Mouse (Mus musculus): ENCODE measurements around the gene Kif1bp. TPM values are rescaled to one million over a fixed set of nuclear protein-coding genes. Genes with fewer than 3 reads are reported as not detected.

Kif1bp gene
- polyA plus RNA-seq, 1 experiment from 2014 or later, result 61.1 TPM

DNA sequence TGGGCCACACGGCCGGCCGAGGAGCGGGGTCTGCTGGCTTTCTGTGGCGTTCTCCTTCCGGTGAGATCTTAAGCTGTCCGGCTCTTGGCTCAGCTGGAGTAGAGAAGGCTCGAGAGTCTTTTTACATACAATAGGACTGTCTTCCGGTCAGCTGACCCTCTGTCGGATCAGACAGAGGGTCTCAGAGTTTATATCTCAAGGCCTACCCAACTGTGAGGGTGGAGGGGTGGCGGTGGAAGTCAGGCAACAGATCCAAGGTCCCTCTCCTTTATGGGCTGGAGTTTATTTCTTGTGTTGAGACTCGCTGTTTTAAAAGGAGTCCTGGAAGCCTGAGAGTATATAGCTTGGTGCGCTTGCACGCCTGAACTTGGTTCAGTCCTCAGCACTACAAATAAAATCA, 50.9 kb downstream of the Kif1bp start, which contains the start of gene Srgn:
TSS of gene Srgn (minus strand) at position 101 of the 400 bp plus-strand sequence.
- Histone ChIP-seq H3K9me3 (no peaks in the 10 kb centered on the region), H3K27ac (no peak within 1 kb of the TSS), H3K36me3 (replicated peaks) (no peaks in the 10 kb centered on the region), H3K27me3 (no peaks in the 10 kb centered on the region), H3K4me3 (replicated peaks) (no peak within 1 kb of the TSS), H3K4me1 (no peaks in the 10 kb centered on the region), H3K4me2 (no peak within 1 kb of the TSS), H3K9ac (no peak within 1 kb of the TSS)
- ATAC-seq (ENCODE audit: low FRiP score), result no peak
- 87% methylated on average over 14 of the region's 14 CpGs for WGBS

DNA sequence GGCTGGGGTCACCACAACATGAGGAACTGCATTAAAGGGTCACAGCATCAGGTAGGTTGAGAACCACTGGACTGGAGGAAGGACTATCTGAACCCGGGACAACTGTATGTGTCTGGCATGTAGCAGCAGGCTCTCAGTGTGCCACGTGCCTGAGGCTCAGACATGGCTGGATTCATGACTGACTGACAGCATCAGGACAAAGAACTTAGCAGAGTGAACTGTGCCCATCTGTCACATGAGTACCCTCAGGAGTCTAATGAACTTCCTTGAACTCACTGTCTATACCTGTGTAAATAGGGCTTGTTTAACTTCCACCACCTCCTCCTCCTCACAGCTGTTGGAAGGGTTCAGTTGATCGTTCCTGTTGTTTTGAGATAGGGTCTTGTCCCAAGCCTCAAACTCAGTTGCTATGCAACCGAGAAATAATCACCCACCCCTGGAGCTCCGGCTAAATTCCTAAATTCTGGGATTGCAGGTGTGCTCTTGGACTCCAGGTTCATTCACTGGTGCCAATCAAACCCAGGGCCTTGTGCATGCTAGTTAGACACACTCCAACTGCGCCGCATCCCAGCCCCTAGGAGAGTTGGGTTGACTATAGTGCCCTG, 55.8 kb downstream of the Kif1bp start:
- Histone ChIP-seq H3K27me3 (no peaks in the 10 kb centered on the region), H3K36me3 (replicated peaks) (no peaks in the 10 kb centered on the region), H3K27ac (no peak overlapping the region), H3K4me3 (replicated peaks) (no peak overlapping the region), H3K9ac (no peak overlapping the region), H3K9me3 (no peaks in the 10 kb centered on the region), H3K4me2 (no peak overlapping the region), H3K4me1 (no peaks in the 10 kb centered on the region)
- WGBS, result 81% methylated on average over 7 of the region's 7 CpGs
- no peak for ATAC-seq (ENCODE audit: low FRiP score)

DNA sequence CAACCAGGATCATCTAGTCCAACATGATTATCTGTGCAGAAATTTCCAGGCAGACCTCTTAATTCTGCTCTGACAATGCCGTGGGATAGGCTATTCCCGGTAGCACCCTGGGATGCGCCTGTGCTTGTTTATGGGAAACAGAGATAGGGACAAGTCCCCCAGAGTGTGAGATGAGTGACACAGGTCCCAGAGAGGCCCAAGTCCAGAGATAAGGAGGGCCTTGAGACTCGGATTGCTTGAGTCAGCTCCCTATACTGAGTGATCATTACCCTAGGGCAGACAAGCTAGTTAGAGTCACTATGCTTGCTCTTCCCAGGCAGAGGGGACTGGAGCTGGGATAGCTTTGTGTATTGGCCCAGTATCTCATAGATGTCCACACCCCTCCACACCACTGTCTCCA, 56.5 kb downstream of the Kif1bp start:
- 89% methylated on average over 4 of the region's 4 CpGs for WGBS
- H3K4me2 ChIP-seq, result no peak overlapping the region
- H3K4me1 ChIP-seq, result no peaks in the 10 kb centered on the region
- ATAC-seq (ENCODE audit: low FRiP score), result no peak
- H3K27me3 ChIP-seq, result no peaks in the 10 kb centered on the region
- H3K27ac ChIP-seq, result no peak overlapping the region
- H3K9ac ChIP-seq, result no peak overlapping the region
- no peak overlapping the region for H3K4me3 ChIP-seq (replicated peaks)
- H3K9me3 ChIP-seq, result no peaks in the 10 kb centered on the region
- H3K36me3 ChIP-seq (replicated peaks), result no peaks in the 10 kb centered on the region

- Histone ChIP-seq H3K4me1 (no peaks in the 10 kb centered on the region), H3K9me3 (no peaks in the 10 kb centered on the region), H3K9ac (no peak overlapping the region), H3K4me2 (no peak overlapping the region), H3K36me3 (replicated peaks) (no peaks in the 10 kb centered on the region), H3K27me3 (no peaks in the 10 kb centered on the region), H3K27ac (no peak overlapping the region), H3K4me3 (replicated peaks) (no peak overlapping the region)
- WGBS, result 66% methylated on average over 2 of the region's 2 CpGs
- ATAC-seq (ENCODE audit: low FRiP score), result no peak
Observed at GRCm38 (mm10) chr10:62520911-62521310, 57.3 kb downstream of the Kif1bp start.

DNA sequence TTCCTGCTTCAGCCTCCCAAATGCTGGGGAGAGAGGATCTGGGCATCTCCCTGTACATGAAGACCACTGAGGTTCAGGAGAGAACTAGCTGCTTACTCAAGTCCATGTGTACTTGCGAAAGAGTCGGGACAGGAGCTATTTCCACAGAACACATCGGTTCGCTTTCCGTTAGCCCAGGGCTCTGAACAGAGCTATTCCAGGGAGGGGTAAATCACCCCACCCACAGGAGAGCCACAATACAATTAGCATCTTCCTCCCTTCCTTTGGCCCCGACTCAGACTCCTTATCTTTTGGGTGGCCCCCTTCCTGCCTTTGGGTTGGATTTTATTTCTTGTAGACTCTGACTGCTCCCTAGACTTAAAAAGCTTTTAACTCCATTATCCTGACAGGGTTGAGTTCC, 60.7 kb downstream of the Kif1bp start:
- Histone ChIP-seq H3K4me1 (no peaks in the 10 kb centered on the region), H3K4me2 (no peak overlapping the region), H3K27ac (no peak overlapping the region), H3K36me3 (replicated peaks) (no peaks in the 10 kb centered on the region), H3K9me3 (no peaks in the 10 kb centered on the region), H3K4me3 (replicated peaks) (no peak overlapping the region), H3K27me3 (no peaks in the 10 kb centered on the region), H3K9ac (no peak overlapping the region)
- 86% methylated on average over 6 of the region's 6 CpGs for WGBS
- ATAC-seq (ENCODE audit: low FRiP score), result no peak

DNA sequence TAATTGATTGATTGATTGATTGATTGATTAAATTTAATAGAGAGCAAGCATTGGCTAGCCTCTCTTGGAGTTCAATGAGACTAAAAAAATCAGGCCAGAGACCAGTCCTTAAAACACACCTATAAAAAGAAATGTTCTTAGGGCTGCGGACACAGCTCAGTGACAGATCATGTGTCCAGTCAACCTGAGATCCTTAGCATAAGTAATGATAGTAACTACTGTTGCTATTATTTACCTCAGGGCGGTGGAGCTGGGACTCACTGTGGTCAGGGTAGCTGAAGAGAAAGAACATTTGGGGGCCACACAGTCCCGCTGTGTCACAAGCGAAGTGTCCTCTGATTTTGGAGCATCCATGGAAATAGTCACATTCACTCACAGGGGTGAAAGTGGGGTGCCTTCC, 65.4 kb downstream of the Kif1bp start:
- Histone ChIP-seq H3K36me3 (replicated peaks) (no peaks in the 10 kb centered on the region), H3K9ac (no peak overlapping the region), H3K27ac (no peak overlapping the region), H3K4me2 (no peak overlapping the region), H3K4me3 (replicated peaks) (no peak overlapping the region), H3K9me3 (no peaks in the 10 kb centered on the region), H3K27me3 (peaks cover 14% of the 10 kb centered on the region), H3K4me1 (peaks cover 4% of the 10 kb centered on the region)
- ATAC-seq (ENCODE audit: low FRiP score), result no peak
- 90% methylated on average over 4 of the region's 4 CpGs for WGBS

GRCm38 (mm10) chr10:62511528-62511927, 66.7 kb downstream of the Kif1bp start:
- WGBS, result 78% methylated on average over 6 of the region's 6 CpGs
- ATAC-seq (ENCODE audit: low FRiP score), result no peak

DNA sequence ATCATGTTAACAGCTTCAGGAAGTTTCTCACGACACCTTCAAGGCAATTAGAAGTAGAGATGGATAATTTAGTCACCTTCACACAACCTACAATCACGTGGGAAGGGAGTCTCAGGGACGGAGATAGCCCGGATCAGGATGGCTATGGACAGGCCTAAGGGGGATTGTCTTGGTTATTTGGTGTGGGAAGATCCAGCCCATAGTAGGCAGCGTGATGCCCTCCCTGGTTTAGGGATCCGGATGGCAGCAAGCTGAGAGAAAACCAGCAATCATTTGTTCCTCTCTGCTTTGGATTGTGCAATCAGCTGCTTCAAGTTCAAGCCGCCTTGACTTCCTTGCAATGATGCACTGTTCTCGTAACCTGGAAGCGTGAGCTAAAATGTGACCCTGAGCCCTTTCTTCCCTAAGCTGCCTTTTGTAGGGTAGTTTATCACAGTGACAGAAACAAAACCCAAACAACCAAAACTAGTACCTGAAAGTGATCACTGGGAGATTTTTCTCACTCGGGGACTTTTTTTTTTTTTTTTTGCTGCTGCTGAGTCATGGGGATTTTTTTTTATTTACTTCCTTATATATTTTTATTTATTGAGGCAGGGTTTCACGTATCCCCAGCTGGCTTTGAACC, 69.1 kb downstream of the Kif1bp start:
- no peak for ATAC-seq (ENCODE audit: low FRiP score)
- Histone ChIP-seq H3K27me3 (peaks cover 23% of the 10 kb centered on the region), H3K4me2 (no peak overlapping the region), H3K9me3 (no peaks in the 10 kb centered on the region), H3K36me3 (replicated peaks) (no peaks in the 10 kb centered on the region), H3K9ac (no peak overlapping the region), H3K4me3 (replicated peaks) (no peak overlapping the region), H3K4me1 (peaks cover 4% of the 10 kb centered on the region), H3K27ac (no peak overlapping the region)
- 63% methylated on average over 11 of the region's 11 CpGs for WGBS

More at GRCm38 (mm10) chr10:62511528-62511927, 66.7 kb downstream of the Kif1bp start:
- no peak overlapping the region for H3K9ac ChIP-seq
- no peak overlapping the region for H3K4me2 ChIP-seq
- H3K4me3 ChIP-seq (replicated peaks), result no peak overlapping the region
- H3K27me3 ChIP-seq, result peaks cover 17% of the 10 kb centered on the region
- no peak overlapping the region for H3K27ac ChIP-seq
- H3K4me1 ChIP-seq, result peaks cover 4% of the 10 kb centered on the region
- H3K36me3 ChIP-seq (replicated peaks), result no peaks in the 10 kb centered on the region
- H3K9me3 ChIP-seq, result no peaks in the 10 kb centered on the region

- H3K9ac ChIP-seq, result no peak overlapping the region
Observed at GRCm38 (mm10) chr10:62508459-62508858, 69.8 kb downstream of the Kif1bp start.

DNA sequence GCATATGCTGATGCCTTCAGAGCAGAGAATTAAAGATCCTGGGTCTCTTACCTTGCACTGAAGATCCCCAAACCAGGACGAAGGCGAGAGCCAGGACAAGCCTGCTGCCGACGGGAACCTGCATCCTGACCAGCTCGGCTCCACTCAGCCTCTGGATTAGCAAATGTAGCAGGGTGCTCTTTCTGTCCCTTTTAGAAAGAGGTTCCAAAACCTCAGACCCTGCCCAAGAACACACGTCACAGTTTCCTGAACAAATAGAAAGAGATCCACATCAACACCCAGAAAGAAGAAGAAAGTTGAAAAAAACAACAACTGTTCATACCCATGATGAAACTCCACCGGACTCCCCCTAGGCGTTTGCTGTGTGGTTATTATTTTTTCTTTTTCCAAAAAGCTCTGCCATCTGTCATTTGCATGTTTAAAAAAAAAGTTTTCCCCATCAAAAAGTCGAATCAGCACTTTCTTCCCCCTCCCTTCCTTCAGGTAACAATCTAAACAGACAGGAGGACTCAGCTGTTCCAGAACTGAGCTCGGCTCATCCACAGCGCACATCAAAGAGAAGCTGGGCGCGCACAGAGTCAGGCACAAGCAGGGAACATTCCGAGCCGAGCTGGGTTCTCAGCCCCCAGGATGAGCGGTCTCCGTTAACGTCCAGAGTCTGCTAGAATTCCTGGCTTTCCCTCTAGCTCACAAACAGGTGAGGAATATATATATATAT, 70.5 kb downstream of the Kif1bp start:
- Histone ChIP-seq H3K36me3 (replicated peaks) (no peaks in the 10 kb centered on the region), H3K27me3 (peaks cover 23% of the 10 kb centered on the region), H3K27ac (no peak overlapping the region), H3K4me2 (peak overlapping the region; percentile 40), H3K9ac (no peak overlapping the region), H3K4me1 (peaks cover 4% of the 10 kb centered on the region), H3K4me3 (replicated peaks) (peak overlapping the region; percentile 10; the same call in 1 of the 2 replicates), H3K9me3 (no peaks in the 10 kb centered on the region)
- no peak for ATAC-seq (ENCODE audit: low FRiP score)
- 16% methylated on average over 18 of the region's 18 CpGs for WGBS

More at GRCm38 (mm10) chr10:62508459-62508858, 69.8 kb downstream of the Kif1bp start:
- ATAC-seq (ENCODE audit: low FRiP score), result no peak
- H3K27me3 ChIP-seq, result peaks cover 23% of the 10 kb centered on the region
- H3K9me3 ChIP-seq, result no peaks in the 10 kb centered on the region
- peaks cover 4% of the 10 kb centered on the region for H3K4me1 ChIP-seq
- no peaks in the 10 kb centered on the region for H3K36me3 ChIP-seq (replicated peaks)
- peak overlapping the region; percentile 40 for H3K4me2 ChIP-seq
- 10% methylated on average over 11 of the region's 11 CpGs for WGBS
- peak overlapping the region; percentile 18; the same call in 1 of the 2 replicates for H3K4me3 ChIP-seq (replicated peaks)
- H3K27ac ChIP-seq, result no peak overlapping the region

DNA sequence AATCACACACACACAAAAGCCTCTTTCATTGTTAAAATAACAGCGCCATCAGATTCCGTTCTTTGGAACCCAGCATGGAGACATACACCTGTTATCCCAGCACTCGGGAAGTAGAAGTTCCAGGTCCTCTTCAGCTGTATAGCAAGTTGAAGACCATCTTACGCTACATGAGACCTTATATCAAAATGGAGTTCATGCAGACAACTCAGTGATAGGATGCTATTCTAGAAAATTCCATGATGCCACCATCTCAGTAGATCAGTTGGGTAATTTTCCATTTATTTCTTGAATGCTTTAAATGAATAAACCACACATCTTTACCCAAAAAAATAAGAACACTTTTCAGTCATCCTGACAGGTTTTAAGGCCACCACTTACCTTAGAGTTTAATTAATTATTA, 71.2 kb downstream of the Kif1bp start:
- peaks cover 23% of the 10 kb centered on the region for H3K27me3 ChIP-seq
- H3K9ac ChIP-seq, result no peak overlapping the region
- H3K9me3 ChIP-seq, result no peaks in the 10 kb centered on the region
- no peak overlapping the region for H3K27ac ChIP-seq
- H3K4me3 ChIP-seq (replicated peaks), result no peak overlapping the region
- WGBS, result 87% methylated on average over 4 of the region's 4 CpGs
- H3K4me2 ChIP-seq, result no peak overlapping the region
- no peaks in the 10 kb centered on the region for H3K36me3 ChIP-seq (replicated peaks)
- H3K4me1 ChIP-seq, result peaks cover 4% of the 10 kb centered on the region
- ATAC-seq (ENCODE audit: low FRiP score), result no peak

GRCm38 (mm10) chr10:62506019-62506556, 72.2 kb downstream of the Kif1bp start:
- Histone ChIP-seq H3K9me3 (no peaks in the 10 kb centered on the region), H3K4me3 (replicated peaks) (no peak overlapping the region), H3K27ac (no peak overlapping the region), H3K27me3 (peaks cover 27% of the 10 kb centered on the region), H3K4me2 (no peak overlapping the region), H3K9ac (no peak overlapping the region), H3K36me3 (replicated peaks) (no peaks in the 10 kb centered on the region), H3K4me1 (peaks cover 4% of the 10 kb centered on the region)
- no peak for ATAC-seq (ENCODE audit: low FRiP score)
- 88% methylated on average over 17 of the region's 17 CpGs for WGBS
